Mouse (Mus musculus) E14TG2a.4 (cell line): ENCODE measurements around the gene Stxbp5.

Experiments used
- CTCF ChIP-seq: conservative IDR thresholded peaks from 2 replicates; pipeline ENCODE4 v1.5.1; 2014; ENCODE audit warnings: low read length
- NANOG ChIP-seq: IDR thresholded peaks from 2 replicates; pipeline ENCODE4 v1.6.1; 2014; ENCODE audit warnings: borderline replicate concordance, low read length, mixed read lengths

- no peak for TF ChIP-seq CTCF
- no peak for TF ChIP-seq NANOG
These were observed 43.0 kb downstream of the Stxbp5 start for GRCm38 (mm10) chr10:9857850-9858249.
